Mouse (Mus musculus) C2C12 (cell line): ENCODE results near the gene Nxpe4.

Experiments
- CTCF ChIP-seq: IDR thresholded peaks from one replicate; pipeline ENCODE4 v1.5.1; 2011; ENCODE audit not compliant: control insufficient read depth, insufficient read depth, insufficient read length
- MAX ChIP-seq: IDR thresholded peaks from one replicate; pipeline ENCODE4 v1.6.1; 2011; ENCODE audit warnings: mild to moderate bottlenecking, control low read depth
- MYOG ChIP-seq: IDR thresholded peaks from one replicate; pipeline ENCODE4 v1.6.1; 2011; ENCODE audit not compliant: control insufficient read depth, insufficient read length; ENCODE audit errors: extremely low read depth
- USF1 ChIP-seq: IDR thresholded peaks from one replicate; pipeline ENCODE4 v1.6.1; 2011; ENCODE audit warnings: low read depth, mild to moderate bottlenecking, control low read depth, moderate library complexity

GRCm38 (mm10) chr9:48182718-48183414 lies 21.0 kb downstream of the Nxpe4 start:
- no peak for TF ChIP-seq CTCF
- TF ChIP-seq MAX = no peak
- no peak for TF ChIP-seq MYOG
- no peak for TF ChIP-seq USF1
